Mouse (Mus musculus): Measurements from ENCODE around the gene Prpf3. TPM values are rescaled to one million over a fixed set of nuclear protein-coding genes. Genes with fewer than 3 reads are reported as not detected.

The Prpf3 gene
- polyA plus RNA-seq, 1 experiment, result 4.5 TPM

- TF ChIP-seq POLR2A (IDR thresholded peaks at IDR 0.05; ENCODE audit: low read depth, low read length), result no peak
- no peak for TF ChIP-seq CTCF (IDR thresholded peaks at IDR 0.05; ENCODE audit: extremely low read depth, insufficient read length, insufficient replicate concordance, low read depth, low read length)
- no peaks in the 10 kb centered on the region for H3K27me3 ChIP-seq (ENCODE audit: control insufficient read depth, insufficient read depth, low read length)
- H3K36me3 ChIP-seq (ENCODE audit: control insufficient read depth, insufficient read depth, low read length), result peaks cover 5% of the 10 kb centered on the region; the same call in 1 of the 2 replicates
- WGBS, result 50% methylated on average over 12 of the region's 12 CpGs
- peak within 1 kb of the TSS; percentile 61 for H3K27ac ChIP-seq (ENCODE audit: insufficient read depth, low read depth, low read length)
- H3K4me3 ChIP-seq (ENCODE audit: low read depth, low read length), result peak within 1 kb of the TSS; percentile 35
- H3K4me1 ChIP-seq (ENCODE audit: control insufficient read depth, insufficient read depth, insufficient read length, low read length), result peaks cover 10% of the 10 kb centered on the region; the same call in 1 of the 2 replicates
These were observed 35.8 kb upstream of the Prpf3 start, which contains the start of gene BC028528 for GRCm38 (mm10) chr3:95891211-95892065. Gene BC028528, minus strand, starts transcription at chr3:95892005.

DNA sequence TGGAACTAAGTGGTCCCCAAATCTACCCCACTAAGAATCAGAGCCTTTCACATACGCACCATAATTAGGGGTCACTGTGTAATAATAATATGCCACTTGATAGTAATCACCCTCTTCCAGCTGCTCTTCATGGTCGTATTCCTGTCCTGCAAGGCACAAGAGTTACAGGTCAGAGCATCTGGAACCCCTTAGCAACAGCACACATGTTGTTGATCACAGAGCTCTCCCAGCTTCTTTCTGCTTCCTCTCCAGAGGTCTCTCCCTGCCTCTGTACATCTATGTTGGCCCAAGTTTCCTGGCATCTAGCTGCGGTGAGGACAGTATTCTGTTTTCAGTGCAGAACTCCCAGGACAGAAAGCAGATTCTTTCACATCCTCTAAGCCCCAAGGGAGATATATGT lies 34.0 kb upstream of the Prpf3 start:
- Histone ChIP-seq H3K4me1 (ENCODE audit: control insufficient read depth, insufficient read depth, insufficient read length, low read length) (peaks cover 18% of the 10 kb centered on the region; the same call in 1 of the 2 replicates), H3K27ac (ENCODE audit: insufficient read depth, low read depth, low read length) (no peak overlapping the region), H3K4me3 (ENCODE audit: low read depth, low read length) (no peak overlapping the region), H3K36me3 (ENCODE audit: control insufficient read depth, insufficient read depth, low read length) (no peaks in the 10 kb centered on the region), H3K27me3 (ENCODE audit: control insufficient read depth, insufficient read depth, low read length) (no peaks in the 10 kb centered on the region)
- TF ChIP-seq POLR2A (IDR thresholded peaks at IDR 0.05; ENCODE audit: low read depth, low read length) (no peak), CTCF (IDR thresholded peaks at IDR 0.05; ENCODE audit: extremely low read depth, insufficient read length, insufficient replicate concordance, low read depth, low read length) (no peak)
- WGBS, result 71% methylated on average over 3 of the region's 3 CpGs

DNA sequence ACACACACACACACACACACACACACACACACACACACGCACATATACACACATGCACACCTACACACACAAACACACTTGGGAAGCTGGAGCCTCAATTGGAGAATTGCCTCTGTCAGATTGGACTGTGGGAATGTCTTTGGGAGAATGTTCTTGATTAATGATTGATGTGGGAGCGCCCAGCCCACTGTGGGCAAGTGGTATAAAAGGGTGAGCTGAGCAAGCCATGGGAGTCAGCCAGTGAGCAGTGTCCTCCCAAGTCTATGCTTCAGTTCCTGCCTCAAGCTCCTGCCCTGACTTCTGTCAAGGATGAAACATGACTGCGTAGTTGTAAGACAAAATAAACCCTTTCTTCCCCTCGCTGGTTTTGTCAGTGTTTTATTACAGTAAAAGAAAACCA lies 31.9 kb upstream of the Prpf3 start:
- peak; percentile 77; the same call in 1 of the 2 replicates for TF ChIP-seq POLR2A (IDR thresholded peaks at IDR 0.05; ENCODE audit: low read depth, low read length)
- no peak for TF ChIP-seq CTCF (IDR thresholded peaks at IDR 0.05; ENCODE audit: extremely low read depth, insufficient read length, insufficient replicate concordance, low read depth, low read length)
- no peak overlapping the region for H3K27ac ChIP-seq (ENCODE audit: insufficient read depth, low read depth, low read length)
- 36% methylated on average over 4 of the region's 4 CpGs for WGBS

DNA sequence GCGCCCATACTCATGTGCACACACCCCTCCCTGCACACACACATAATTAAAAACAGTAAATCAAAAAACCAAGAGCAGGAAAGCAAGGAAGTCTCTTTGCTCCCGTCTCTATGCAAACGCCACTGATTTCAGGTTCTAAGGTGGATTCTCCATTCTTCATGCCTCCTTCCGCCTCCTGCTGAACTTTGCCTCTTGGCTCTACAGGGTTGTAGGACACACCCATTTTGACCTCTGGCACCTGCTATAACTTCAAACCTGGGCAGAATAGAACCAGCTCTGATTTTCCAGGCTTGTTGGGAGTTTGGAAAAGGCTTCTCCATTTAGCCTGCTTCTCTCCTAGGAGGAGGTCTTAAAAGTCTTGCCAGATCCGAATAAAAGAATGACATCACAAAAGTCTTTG lies 28.7 kb upstream of the Prpf3 start:
- H3K27ac ChIP-seq (ENCODE audit: insufficient read depth, low read depth, low read length), result peak overlapping the region; percentile 92
- no peak overlapping the region for H3K4me3 ChIP-seq (ENCODE audit: low read depth, low read length)
- TF ChIP-seq POLR2A (IDR thresholded peaks at IDR 0.05; ENCODE audit: low read depth, low read length) (peak; percentile 26; the same call in 1 of the 2 replicates), CTCF (IDR thresholded peaks at IDR 0.05; ENCODE audit: extremely low read depth, insufficient read length, insufficient replicate concordance, low read depth, low read length) (no peak)
- WGBS, result 38% methylated on average over 5 of the region's 5 CpGs
- H3K4me1 ChIP-seq (ENCODE audit: control insufficient read depth, insufficient read depth, insufficient read length, low read length), result peaks cover 24% of the 10 kb centered on the region; the same call in 1 of the 2 replicates
- H3K27me3 ChIP-seq (ENCODE audit: control insufficient read depth, insufficient read depth, low read length), result no peaks in the 10 kb centered on the region
- H3K36me3 ChIP-seq (ENCODE audit: control insufficient read depth, insufficient read depth, low read length), result no peaks in the 10 kb centered on the region

More for the DNA sequence above, 31.9 kb upstream of the Prpf3 start:
- Histone ChIP-seq H3K36me3 (ENCODE audit: control insufficient read depth, insufficient read depth, low read length) (no peaks in the 10 kb centered on the region), H3K4me3 (ENCODE audit: low read depth, low read length) (no peak overlapping the region), H3K4me1 (ENCODE audit: control insufficient read depth, insufficient read depth, insufficient read length, low read length) (peaks cover 21% of the 10 kb centered on the region; the same call in 1 of the 2 replicates), H3K27me3 (ENCODE audit: control insufficient read depth, insufficient read depth, low read length) (no peaks in the 10 kb centered on the region)

GRCm38 (mm10) chr3:95882816-95883425 lies 27.2 kb upstream of the Prpf3 start:
- TF ChIP-seq CTCF (IDR thresholded peaks at IDR 0.05; ENCODE audit: extremely low read depth, insufficient read length, insufficient replicate concordance, low read depth, low read length) (peak; percentile 73; the same call in 1 of the 2 replicates), POLR2A (IDR thresholded peaks at IDR 0.05; ENCODE audit: low read depth, low read length) (no peak)
- WGBS, result 2% methylated on average over 24 of the region's 24 CpGs
- peaks cover 23% of the 10 kb centered on the region; the same call in 1 of the 2 replicates for H3K4me1 ChIP-seq (ENCODE audit: control insufficient read depth, insufficient read depth, insufficient read length, low read length)
- H3K27ac ChIP-seq (ENCODE audit: insufficient read depth, low read depth, low read length), result peak overlapping the region; percentile 84
- no peaks in the 10 kb centered on the region for H3K27me3 ChIP-seq (ENCODE audit: control insufficient read depth, insufficient read depth, low read length)
- no peaks in the 10 kb centered on the region for H3K36me3 ChIP-seq (ENCODE audit: control insufficient read depth, insufficient read depth, low read length)
- peak overlapping the region; percentile 75 for H3K4me3 ChIP-seq (ENCODE audit: low read depth, low read length)

DNA sequence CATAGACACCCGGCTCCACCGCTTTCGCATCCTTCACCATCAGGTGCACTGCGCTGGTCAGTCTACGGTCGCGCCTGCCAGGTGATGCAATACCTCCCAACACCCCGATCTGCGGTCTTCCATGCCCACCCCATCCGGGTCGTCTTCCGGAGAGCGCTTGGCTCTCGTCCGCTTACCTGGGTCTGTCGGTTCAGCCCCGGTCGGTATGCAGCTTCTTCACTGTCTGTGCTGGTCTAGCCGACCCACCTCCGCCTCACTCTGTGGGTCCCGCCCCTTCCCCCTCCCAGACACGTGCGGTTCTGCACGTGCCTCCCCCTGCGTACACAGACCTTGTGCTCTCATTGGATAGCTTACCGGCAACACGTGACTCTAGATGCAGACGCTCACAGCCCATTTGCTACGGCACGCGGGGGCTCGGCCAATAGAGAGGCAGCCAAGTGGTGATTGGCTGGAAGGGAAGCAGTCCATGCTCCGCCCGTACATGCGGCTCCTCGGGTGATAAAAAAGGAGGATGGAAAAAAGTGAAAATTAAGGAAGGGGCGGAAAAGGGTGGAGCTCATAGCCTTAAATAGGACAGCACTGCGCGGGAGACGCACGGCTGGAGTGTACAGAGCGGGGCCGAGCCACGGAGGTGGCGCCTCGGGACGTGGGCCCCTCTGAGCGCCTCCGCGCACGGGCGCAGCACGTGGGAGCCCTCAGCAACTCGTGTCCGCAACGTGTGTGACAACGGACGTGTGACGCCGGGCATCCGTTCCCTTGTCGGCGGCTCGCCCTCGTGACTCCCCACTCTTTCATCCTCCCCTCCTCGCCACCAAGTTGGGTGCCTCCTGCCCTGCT lies 26.5 kb upstream of the Prpf3 start, which contains the start of gene Ciart:
Ciart (minus strand) TSS at position 273 of the 837 bp plus-strand sequence.
- Histone ChIP-seq H3K27ac (ENCODE audit: insufficient read depth, low read depth, low read length) (peak within 1 kb of the TSS; percentile 84), H3K36me3 (ENCODE audit: control insufficient read depth, insufficient read depth, low read length) (no peaks in the 10 kb centered on the region), H3K27me3 (ENCODE audit: control insufficient read depth, insufficient read depth, low read length) (no peaks in the 10 kb centered on the region), H3K4me3 (ENCODE audit: low read depth, low read length) (peak within 1 kb of the TSS; percentile 75), H3K4me1 (ENCODE audit: control insufficient read depth, insufficient read depth, insufficient read length, low read length) (peaks cover 17% of the 10 kb centered on the region; the same call in 1 of the 2 replicates)
- TF ChIP-seq CTCF (IDR thresholded peaks at IDR 0.05; ENCODE audit: extremely low read depth, insufficient read length, insufficient replicate concordance, low read depth, low read length) (no peak), POLR2A (IDR thresholded peaks at IDR 0.05; ENCODE audit: low read depth, low read length) (peak; percentile 41; the same call in 1 of the 2 replicates)
- WGBS, result under 1% methylated on average over 66 of the region's 66 CpGs
